Mouse (Mus musculus): ENCODE measurements around the gene Akap11.

Gene Akap11

DNA sequence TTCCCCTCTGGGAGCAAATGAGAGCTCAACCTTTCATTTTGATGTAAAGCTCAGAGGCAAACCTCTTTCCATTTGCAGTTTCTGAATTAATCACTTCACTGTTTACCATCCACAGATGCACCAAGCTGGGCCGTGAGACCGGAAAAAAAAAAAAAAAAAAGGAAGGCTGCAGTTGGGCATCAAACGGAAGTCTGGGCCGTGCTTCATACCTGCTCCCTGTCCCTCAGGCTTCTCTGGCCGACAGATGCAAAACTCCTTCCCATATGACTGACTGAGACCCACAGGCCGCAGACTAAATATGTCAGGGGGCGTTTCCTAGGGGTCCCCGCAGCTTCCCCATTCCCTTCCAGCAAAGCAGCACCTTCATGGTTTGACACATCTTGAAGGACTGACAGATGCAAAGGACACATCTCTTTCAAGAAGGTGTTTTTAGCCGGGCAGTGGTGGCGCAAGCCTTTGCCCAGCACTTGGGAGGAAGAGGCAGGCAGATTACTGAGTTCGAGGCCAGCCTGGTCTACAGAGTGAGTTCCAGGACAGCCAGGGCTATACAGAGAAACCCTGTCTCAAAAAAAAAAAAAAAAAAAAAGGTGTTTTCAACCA is 87.7 kb downstream of the Akap11 start:
- in situ Hi-C loops (cut with MboI, MseI) = loop anchor here in 1 of 2 experiments (25.0 kb wide), 1 partner anchor 838 kb away; no protein-coding TSS in a partner anchor

DNA sequence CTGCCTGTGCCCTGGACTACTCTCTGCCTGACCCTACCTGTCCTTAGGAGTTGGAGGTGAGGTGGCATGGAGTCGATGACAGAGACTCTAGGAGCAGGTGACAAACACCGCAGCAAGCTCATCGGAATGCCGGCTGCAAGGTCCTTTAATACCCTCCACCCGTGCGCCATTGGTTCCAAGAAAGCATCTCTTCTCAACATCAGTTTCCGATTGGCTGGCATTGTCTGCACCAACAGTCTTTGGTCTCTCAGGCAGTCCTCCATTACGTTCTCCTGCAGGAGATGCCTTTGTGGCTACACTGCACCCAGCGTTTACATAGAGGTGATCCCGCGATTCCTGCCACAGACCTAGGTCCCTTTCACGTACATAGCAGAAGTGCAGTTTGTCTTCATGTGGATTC is 88.6 kb downstream of the Akap11 start:
- in situ Hi-C loops (cut with MboI, MseI) = loop anchor here in 1 of 2 experiments (25.0 kb wide), 1 partner anchor 839 kb away; no protein-coding TSS in a partner anchor

DNA sequence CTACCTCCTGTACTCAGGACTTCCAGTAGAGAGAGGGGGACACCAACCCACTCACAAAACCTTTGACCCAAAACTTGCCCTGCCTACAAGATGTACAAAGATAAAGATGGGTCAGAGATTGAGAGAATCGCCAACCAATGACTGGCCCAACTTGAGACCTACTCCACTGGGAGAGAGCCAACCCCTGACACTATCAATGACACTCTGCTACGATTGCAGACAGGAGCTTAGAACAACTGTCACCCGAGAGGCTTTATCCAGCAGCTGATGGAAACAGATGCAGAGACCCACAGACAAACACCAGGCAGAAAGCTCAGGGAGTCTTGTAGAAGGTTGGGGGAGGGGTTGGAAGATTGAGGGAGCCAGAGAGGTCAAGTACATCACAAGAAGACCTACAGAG is 89.1 kb downstream of the Akap11 start:
- in situ Hi-C loops (cut with MboI, MseI) = loop anchor here in 1 of 2 experiments (25.0 kb wide), 1 partner anchor 840 kb away; no protein-coding TSS in a partner anchor

Measured in T-helper 17 cell (primary cell).